Mouse (Mus musculus) kidney, adult 11 months (tissue): ENCODE results near the gene Gm20696.
A peak's percentile ranks its signal among the peaks of the same experiment; 100 is the strongest.

Source experiments
- DNase-seq: peaks from one replicate; pipeline ENCODE4 v3.0.0; 2022

The Gm20696 gene

GRCm38 (mm10) chr6:99620471-99620870 lies 46.1 kb downstream of the Gm20696 start:
- no peak for DNase-seq

DNA sequence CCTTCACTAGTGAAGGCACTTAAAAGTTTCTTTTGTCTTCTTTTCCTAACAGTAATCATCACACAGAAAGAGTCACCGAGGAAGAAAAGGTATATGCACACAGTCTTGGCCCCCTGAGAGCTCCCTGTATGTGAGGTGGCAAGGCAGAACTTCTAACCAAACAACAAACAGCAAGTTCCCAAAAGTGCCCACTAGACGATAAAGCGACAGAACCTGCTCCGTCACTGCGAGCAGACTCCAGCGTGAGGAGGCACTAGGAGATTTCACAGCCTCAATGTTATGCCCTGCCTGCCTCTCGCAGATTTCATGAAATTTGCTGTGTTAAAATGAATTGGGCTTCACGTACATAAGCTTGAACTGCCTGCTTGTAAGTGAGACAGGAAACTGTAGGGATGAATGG lies 46.6 kb downstream of the Gm20696 start:
- DNase-seq: no peak

- no peak for DNase-seq
Observed at GRCm38 (mm10) chr6:99619466-99619865, 47.1 kb downstream of the Gm20696 start.

GRCm38 (mm10) chr6:99617867-99618266 lies 48.7 kb downstream of the Gm20696 start:
- no peak for DNase-seq

DNA sequence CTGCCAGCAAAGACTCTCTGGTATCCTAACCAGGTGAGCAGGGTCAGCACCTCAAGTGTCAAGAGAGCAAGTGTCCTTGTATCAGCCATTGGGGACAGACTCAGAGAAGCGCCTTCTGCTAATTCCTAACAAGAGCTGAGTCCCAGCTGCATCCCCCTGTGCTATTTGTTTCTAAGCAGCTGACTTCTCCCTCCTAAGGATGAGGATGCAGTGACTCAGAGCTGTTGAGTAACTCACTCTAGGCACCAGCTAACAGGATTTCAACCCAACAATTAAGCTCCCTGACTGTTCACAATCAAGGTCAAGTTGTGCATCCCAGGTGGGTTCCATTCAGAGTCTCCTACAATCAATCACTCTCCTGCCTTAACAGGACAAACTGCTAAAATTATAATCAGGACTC lies 49.2 kb downstream of the Gm20696 start:
- DNase-seq: no peak

DNA sequence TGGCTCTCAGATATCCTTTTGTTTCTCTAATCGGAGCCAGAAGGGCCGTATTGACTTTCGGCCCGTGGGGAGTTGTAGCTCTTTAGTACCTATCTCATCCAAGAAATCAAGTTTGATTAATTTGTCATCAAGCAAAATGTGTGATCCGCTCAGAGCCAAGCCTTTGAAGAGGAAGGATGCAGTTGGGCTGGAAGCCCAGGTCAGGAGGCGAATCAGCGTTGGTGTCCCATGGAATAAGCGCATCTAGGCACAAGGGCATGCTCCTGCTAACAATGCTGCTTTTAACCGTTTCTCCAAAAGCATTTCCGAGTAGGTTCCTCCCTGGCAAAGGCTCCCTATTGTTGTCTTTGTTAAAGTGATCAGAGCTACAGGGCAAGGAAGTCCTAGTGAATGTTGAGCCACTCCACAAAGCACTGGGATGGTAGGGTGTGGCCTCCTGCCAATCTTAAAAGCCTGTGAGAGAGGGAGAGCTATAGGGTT lies 51.3 kb downstream of the Gm20696 start:
- DNase-seq: peak; percentile 57

DNA sequence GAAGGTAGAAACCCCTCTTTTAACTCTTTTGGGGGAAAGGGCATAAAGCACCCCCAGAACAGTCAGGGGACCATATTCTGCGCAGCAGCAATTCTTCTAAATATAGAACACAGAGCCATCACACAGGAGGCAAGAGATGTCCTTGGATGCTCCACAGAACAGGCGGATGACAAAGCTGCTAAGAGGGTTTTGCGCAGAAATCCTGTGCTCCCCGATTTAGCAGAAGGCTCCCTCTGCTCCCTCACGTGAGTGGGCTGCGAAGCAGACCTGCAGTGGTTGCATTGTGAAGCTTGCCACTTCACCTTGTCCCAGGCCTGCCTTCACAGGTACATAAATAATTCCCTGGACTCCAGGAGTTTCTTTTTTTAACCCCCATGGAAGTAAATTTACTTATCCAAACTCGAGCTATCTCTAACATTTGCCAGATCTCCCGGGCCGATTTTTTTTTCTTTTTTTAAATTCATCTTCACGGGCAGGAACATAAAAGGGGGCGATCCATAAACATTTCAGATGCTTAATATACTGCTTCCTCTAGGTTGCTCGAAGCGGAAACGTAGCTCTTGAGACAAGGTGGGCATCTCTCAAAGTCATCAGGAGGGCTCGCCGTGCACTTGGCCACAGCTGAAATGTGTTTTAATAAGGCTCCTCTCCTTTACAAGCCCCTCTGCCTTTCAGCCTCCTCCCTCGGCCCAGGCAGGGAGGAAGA lies 51.9 kb downstream of the Gm20696 start:
- DNase-seq: no peak

DNA sequence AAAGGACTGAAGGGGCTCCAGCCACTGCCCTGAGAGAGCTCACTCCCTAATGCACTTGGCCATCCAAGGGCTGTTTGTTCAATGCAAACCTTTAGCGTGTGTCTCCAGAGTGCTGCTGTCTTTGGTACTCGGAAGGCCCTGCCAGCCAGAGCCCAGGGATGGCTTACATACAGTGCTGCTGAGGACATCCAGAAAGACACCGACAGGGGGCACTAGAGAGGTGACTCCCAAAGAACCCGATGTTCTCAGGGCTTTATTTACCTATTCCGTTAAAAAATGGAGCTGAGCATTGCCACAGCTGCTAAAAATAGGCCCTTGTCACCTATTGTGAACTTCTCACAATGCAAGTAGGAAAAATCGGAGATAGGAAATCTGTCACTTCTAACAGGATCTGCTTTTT lies 54.7 kb downstream of the Gm20696 start:
- DNase-seq: no peak

GRCm38 (mm10) chr6:99610454-99611427 lies 55.9 kb downstream of the Gm20696 start:
- DNase-seq: no peak

- DNase-seq: no peak
Observed at GRCm38 (mm10) chr6:99606079-99606478, 60.5 kb downstream of the Gm20696 start.

DNA sequence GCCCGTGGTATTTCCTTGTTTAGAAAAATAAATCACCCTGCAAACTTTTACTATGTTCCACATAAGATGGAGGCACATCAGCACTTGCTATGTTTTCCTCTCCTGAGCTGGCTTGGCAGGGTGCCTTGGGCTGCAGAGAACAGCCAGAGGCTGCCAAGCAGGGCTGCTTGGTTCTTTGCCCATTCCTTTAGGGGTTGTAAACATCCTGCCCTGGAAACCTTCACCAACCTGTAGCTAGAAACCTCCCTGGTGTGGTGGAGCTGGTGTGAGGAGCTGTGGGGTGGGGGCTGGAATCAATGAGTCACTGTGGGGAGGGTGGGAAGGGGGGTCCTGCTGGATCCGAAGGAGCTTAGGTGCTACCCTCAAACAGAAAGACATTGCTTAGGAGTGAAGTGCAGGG lies 61.8 kb downstream of the Gm20696 start:
- DNase-seq: no peak

DNA sequence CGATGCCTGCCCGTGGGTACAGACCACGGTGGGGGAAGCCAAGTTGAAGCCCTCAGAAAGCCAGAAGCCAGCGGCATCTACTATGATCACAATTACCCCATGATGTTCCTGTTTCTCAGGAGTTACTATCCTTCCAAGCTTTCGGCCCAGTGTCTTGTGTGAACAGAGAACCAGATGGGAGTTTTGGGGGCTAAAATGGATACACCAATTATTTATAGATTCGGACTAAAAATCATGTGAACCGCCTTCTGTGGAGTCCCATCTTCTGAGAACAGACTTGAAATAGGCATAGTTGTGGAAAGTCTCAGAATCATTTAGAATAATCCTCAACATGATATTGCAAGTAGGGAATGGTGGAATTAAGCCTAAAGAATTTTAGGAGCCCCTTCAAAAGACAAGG lies 64.2 kb downstream of the Gm20696 start:
- no peak for DNase-seq

GRCm38 (mm10) chr6:99600886-99601285 lies 65.7 kb downstream of the Gm20696 start:
- no peak for DNase-seq

DNA sequence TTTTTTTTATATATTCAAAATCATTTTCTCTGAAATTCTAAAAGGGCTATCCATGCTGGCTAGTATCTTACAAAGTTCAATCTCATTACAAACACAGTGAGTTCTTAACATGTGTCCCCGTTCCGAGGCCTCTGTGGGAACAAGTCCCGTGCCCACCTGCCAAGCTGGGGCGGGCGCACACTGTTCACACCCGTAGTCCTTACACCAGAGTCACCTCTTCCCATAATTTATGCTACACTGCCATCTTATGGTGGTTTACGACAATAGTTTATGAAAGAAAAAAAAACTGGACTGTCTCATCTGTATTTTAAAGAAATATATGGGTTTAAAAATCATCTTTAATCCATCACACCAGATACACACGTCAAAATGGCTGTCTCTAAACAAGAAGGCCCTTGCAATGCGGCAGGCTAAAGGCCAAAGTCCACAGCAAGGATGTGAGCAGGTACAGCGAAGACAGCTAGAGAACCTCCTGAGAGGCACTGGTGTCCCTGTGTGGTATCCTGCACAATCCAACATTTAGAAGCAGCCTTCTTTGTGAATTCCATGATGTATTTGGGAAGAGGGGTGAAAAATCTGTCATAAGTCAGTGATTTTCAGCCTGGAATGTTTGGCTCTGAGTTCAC lies 66.3 kb downstream of the Gm20696 start:
- peak; percentile 6 for DNase-seq

DNA sequence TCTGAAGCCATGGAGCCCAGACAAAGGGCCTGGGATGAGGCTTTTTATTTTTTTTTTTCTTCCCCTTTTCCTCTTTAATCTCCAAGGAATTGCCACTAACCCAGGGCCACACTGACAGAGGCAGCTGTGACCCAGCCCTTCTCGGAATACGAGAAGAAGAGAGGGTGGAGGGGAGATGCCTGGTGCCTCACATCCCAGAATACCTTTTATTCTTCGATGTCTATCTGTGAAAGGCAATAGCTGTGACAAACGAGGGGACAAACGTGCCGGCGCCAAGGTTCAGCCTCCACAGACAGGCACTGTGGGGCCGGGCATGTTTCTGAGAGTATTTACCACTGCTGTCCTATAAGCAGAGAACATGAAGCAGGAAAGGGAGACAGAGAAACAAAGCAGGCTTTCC lies 66.9 kb downstream of the Gm20696 start:
- no peak for DNase-seq

GRCm38 (mm10) chr6:99599229-99599628 lies 67.4 kb downstream of the Gm20696 start:
- no peak for DNase-seq

GRCm38 (mm10) chr6:99577040-99577439 lies 89.6 kb downstream of the Gm20696 start:
- DNase-seq: no peak

DNA sequence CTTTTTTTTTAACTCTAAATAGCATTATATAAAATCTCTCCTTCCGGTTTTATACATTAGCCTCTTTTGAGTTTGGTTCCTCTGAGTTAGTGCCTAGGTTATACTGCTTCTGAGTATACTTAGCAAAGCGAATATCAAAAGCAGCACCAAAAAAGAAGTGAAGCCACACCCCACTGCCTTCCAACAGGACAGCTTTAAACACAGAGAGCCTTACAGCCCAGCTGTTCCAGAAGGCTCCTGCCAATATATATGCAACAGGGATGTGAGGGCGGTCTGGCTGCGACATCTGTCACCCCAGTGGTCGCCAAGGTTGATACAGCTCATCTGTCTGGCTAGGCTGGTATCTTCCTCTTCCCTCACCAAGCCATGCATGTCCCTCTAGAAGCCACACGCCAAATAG lies 91.0 kb downstream of the Gm20696 start:
- DNase-seq: no peak

DNA sequence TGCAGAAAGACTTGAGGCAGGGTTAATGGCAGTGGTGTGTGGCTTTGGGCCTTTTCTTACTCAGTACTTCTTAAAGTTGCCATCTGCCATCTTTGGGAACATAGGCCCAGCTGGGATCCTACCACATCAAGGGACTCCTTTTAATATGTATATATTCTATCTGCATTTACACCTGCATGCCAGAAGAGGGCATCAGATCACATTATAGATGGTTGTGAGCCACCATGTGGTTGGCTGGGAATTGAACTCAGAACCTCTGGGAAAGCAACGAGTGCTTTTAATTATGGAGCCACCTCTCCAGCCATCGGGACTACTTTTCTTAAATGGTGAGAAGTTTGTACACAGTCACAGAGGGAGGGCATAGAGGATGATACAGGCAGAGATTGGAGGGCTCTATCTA lies 93.3 kb downstream of the Gm20696 start:
- no peak for DNase-seq

- DNase-seq: no peak
Observed at GRCm38 (mm10) chr6:99572071-99572470, 94.5 kb downstream of the Gm20696 start.

GRCm38 (mm10) chr6:99566921-99567320 lies 99.7 kb downstream of the Gm20696 start:
- DNase-seq: no peak

- DNase-seq: no peak
Observed at GRCm38 (mm10) chr6:99564766-99565165, 101.8 kb downstream of the Gm20696 start.

DNA sequence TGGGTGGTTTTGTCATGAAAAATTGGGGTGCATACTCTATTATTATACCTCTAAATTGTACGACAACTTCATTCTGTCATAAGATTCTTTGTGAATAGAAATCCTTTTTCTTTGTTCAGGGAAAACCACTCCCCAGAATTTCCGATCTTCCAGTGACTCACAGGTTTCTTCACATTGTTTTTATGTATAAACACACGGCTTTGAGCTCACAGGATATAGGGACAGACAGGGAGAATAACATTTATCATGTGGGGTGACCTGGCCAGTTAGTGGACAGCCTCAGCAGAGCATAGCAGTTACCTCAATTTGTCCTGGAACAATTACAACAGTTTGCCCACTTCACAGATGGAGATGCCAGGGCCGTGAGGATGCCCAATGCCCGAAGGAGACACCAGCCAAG lies 109.6 kb downstream of the Gm20696 start:
- no peak for DNase-seq

DNA sequence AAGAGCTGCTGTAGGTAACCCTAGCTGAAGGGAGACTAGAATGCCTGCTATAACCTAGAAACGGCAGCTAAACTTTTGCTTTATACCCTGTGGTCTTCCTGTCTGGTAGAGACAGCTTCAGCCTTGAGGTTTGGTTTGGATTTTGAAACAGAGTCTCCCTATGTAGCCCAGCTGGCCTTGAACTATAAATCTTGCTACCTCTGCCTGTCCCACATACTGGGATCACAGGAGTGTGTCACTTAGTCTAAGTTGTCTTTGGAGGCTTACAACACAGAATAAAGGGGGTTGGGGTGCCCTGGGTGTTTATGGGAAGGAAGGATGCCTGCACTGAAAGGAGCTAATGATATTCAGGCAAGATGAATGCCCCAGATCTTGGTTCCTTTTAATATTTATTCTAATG lies 113.8 kb downstream of the Gm20696 start:
- no peak for DNase-seq
